Mouse (Mus musculus): ENCODE measurements around the gene Tbc1d22b. TPM values are rescaled to one million over a fixed set of nuclear protein-coding genes. Genes with fewer than 3 reads are reported as not detected.

Tbc1d22b gene
- polyA plus RNA-seq, 1 experiment from 2014 or later: 10.2 TPM

DNA sequence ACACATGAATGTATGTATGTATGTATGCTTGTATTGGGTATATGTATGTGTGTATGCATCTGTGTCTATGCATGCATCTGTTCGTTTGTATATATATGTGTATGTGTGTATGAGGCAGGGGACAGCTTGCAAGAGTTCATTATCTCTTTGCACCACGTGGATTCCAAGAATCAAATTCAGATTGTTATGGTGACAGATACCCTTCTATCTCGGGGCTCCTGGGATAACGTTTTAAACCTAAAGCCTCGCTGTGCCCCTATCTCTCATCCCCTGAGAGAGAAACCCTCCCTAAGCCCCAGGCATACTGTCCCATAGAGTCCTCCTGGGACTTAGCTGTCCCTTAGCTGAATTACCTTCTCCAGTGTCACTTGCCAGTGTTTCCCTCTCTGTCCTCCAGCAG lies 34.0 kb downstream of the Tbc1d22b start:
- no peak overlapping the region for H3K9ac ChIP-seq (ENCODE audit: low read length)
- H3K27me3 ChIP-seq (ENCODE audit: control insufficient read depth, insufficient read depth, low read length): no peaks in the 10 kb centered on the region
- no peak overlapping the region for H3K4me3 ChIP-seq (ENCODE audit: control insufficient read depth in 1 of 2, insufficient read depth in 1 of 2, low read depth in 1 of 2, low read length in 2 of 2)
- peaks cover 0 to 2% of the 10 kb centered on the region in 2 experiments; a peak in 1 of 4 replicates for H3K4me1 ChIP-seq (ENCODE audit: control insufficient read depth in 2 of 2, insufficient read depth in 2 of 2, low read length in 2 of 2)
- H3K9me3 ChIP-seq (ENCODE audit: control insufficient read depth, low read length): no peaks in the 10 kb centered on the region
- no peak for ATAC-seq (ENCODE audit: insufficient number of reproducible peaks, insufficient read depth, low FRiP score, low read depth)
- no peak overlapping the region for H3K4me2 ChIP-seq (ENCODE audit: low read length)
- WGBS: 85% methylated on average over 5 of the region's 5 CpGs
- H3K27ac ChIP-seq (replicated peaks in 1 of 2; ENCODE audit: control insufficient read depth in 1 of 2, insufficient read depth in 1 of 2, low read depth in 2 of 2, low read length in 2 of 2): no peak overlapping the region
- H3K36me3 ChIP-seq (ENCODE audit: control insufficient read depth, insufficient read depth, low read length): peaks cover 61% of the 10 kb centered on the region

GRCm38 (mm10) chr17:29584306-29584705 lies 34.7 kb downstream of the Tbc1d22b start:
- H3K4me2 ChIP-seq (ENCODE audit: low read length): no peak overlapping the region
- H3K36me3 ChIP-seq (ENCODE audit: control insufficient read depth, insufficient read depth, low read length): peaks cover 53% of the 10 kb centered on the region
- H3K4me1 ChIP-seq (ENCODE audit: control insufficient read depth in 2 of 2, insufficient read depth in 2 of 2, low read length in 2 of 2): peaks cover 4 to 9% of the 10 kb centered on the region in 2 experiments; a peak in 3 of 4 replicates
- no peaks in the 10 kb centered on the region for H3K9me3 ChIP-seq (ENCODE audit: control insufficient read depth, low read length)
- 85% methylated on average over 5 of the region's 5 CpGs for WGBS
- no peak overlapping the region for H3K27ac ChIP-seq (replicated peaks in 1 of 2; ENCODE audit: control insufficient read depth in 1 of 2, insufficient read depth in 1 of 2, low read depth in 2 of 2, low read length in 2 of 2)
- ATAC-seq (ENCODE audit: insufficient number of reproducible peaks, insufficient read depth, low FRiP score, low read depth): no peak
- H3K4me3 ChIP-seq (ENCODE audit: control insufficient read depth in 1 of 2, insufficient read depth in 1 of 2, low read depth in 1 of 2, low read length in 2 of 2): no peak overlapping the region
- H3K9ac ChIP-seq (ENCODE audit: low read length): no peak overlapping the region
- no peaks in the 10 kb centered on the region for H3K27me3 ChIP-seq (ENCODE audit: control insufficient read depth, insufficient read depth, low read length)

- Histone ChIP-seq H3K27me3 (ENCODE audit: control insufficient read depth, insufficient read depth, low read length) (no peaks in the 10 kb centered on the region), H3K36me3 (ENCODE audit: control insufficient read depth, insufficient read depth, low read length) (peaks cover 49% of the 10 kb centered on the region), H3K27ac (replicated peaks in 1 of 2; ENCODE audit: control insufficient read depth in 1 of 2, insufficient read depth in 1 of 2, low read depth in 2 of 2, low read length in 2 of 2) (no peak overlapping the region), H3K4me3 (ENCODE audit: control insufficient read depth in 1 of 2, insufficient read depth in 1 of 2, low read depth in 1 of 2, low read length in 2 of 2) (no peak overlapping the region), H3K4me1 (ENCODE audit: control insufficient read depth in 2 of 2, insufficient read depth in 2 of 2, low read length in 2 of 2) (peaks cover 8 to 13% of the 10 kb centered on the region in 2 experiments; a peak in 3 of 4 replicates), H3K9ac (ENCODE audit: low read length) (no peak overlapping the region), H3K4me2 (ENCODE audit: low read length) (no peak overlapping the region), H3K9me3 (ENCODE audit: control insufficient read depth, low read length) (no peaks in the 10 kb centered on the region)
- WGBS: 77% methylated on average over 3 of the region's 3 CpGs
- no peak for ATAC-seq (ENCODE audit: insufficient number of reproducible peaks, insufficient read depth, low FRiP score, low read depth)
Measured at GRCm38 (mm10) chr17:29584737-29585136, 35.2 kb downstream of the Tbc1d22b start.

- Histone ChIP-seq H3K4me1 (ENCODE audit: control insufficient read depth in 2 of 2, insufficient read depth in 2 of 2, low read length in 2 of 2) (peaks cover 9 to 15% of the 10 kb centered on the region in 2 experiments; a peak in 3 of 4 replicates), H3K4me2 (ENCODE audit: low read length) (no peak overlapping the region), H3K36me3 (ENCODE audit: control insufficient read depth, insufficient read depth, low read length) (peaks cover 42% of the 10 kb centered on the region), H3K9ac (ENCODE audit: low read length) (no peak overlapping the region), H3K9me3 (ENCODE audit: control insufficient read depth, low read length) (no peaks in the 10 kb centered on the region), H3K27ac (replicated peaks in 1 of 2; ENCODE audit: control insufficient read depth in 1 of 2, insufficient read depth in 1 of 2, low read depth in 2 of 2, low read length in 2 of 2) (no peak overlapping the region), H3K4me3 (ENCODE audit: control insufficient read depth in 1 of 2, insufficient read depth in 1 of 2, low read depth in 1 of 2, low read length in 2 of 2) (no peak overlapping the region), H3K27me3 (ENCODE audit: control insufficient read depth, insufficient read depth, low read length) (no peaks in the 10 kb centered on the region)
- 87% methylated on average over 6 of the region's 6 CpGs for WGBS
- no peak for ATAC-seq (ENCODE audit: insufficient number of reproducible peaks, insufficient read depth, low FRiP score, low read depth)
Measured at GRCm38 (mm10) chr17:29585446-29585845, 35.9 kb downstream of the Tbc1d22b start.

- peaks cover 28% of the 10 kb centered on the region for H3K36me3 ChIP-seq (ENCODE audit: control insufficient read depth, insufficient read depth, low read length)
- no peaks in the 10 kb centered on the region for H3K27me3 ChIP-seq (ENCODE audit: control insufficient read depth, insufficient read depth, low read length)
- ATAC-seq (ENCODE audit: insufficient number of reproducible peaks, insufficient read depth, low FRiP score, low read depth): no peak
- no peak overlapping the region for H3K9ac ChIP-seq (ENCODE audit: low read length)
- no peak overlapping the region for H3K27ac ChIP-seq (replicated peaks in 1 of 2; ENCODE audit: control insufficient read depth in 1 of 2, insufficient read depth in 1 of 2, low read depth in 2 of 2, low read length in 2 of 2)
- no peaks in the 10 kb centered on the region for H3K9me3 ChIP-seq (ENCODE audit: control insufficient read depth, low read length)
- H3K4me1 ChIP-seq (ENCODE audit: control insufficient read depth in 2 of 2, insufficient read depth in 2 of 2, low read length in 2 of 2): peaks cover 9 to 17% of the 10 kb centered on the region in 2 experiments; a peak in 3 of 4 replicates
- H3K4me2 ChIP-seq (ENCODE audit: low read length): no peak overlapping the region
- 80% methylated on average over 9 of the region's 9 CpGs for WGBS
- H3K4me3 ChIP-seq (ENCODE audit: control insufficient read depth in 1 of 2, insufficient read depth in 1 of 2, low read depth in 1 of 2, low read length in 2 of 2): no peak overlapping the region
Measured at GRCm38 (mm10) chr17:29586921-29587320, 37.3 kb downstream of the Tbc1d22b start.

- no peak overlapping the region for H3K4me2 ChIP-seq (ENCODE audit: low read length)
- no peak for ATAC-seq (ENCODE audit: insufficient number of reproducible peaks, insufficient read depth, low FRiP score, low read depth)
- 0 out of 2 replicates have a peak overlapping the region, but pooled peaks have one; percentile 18 for H3K9ac ChIP-seq (ENCODE audit: low read length)
Measured at GRCm38 (mm10) chr17:29589221-29589898, 39.8 kb downstream of the Tbc1d22b start.

GRCm38 (mm10) chr17:29595891-29596770 lies 46.5 kb downstream of the Tbc1d22b start:
- WGBS: 71% methylated on average over 15 of the region's 15 CpGs
- no peaks in the 10 kb centered on the region for H3K9me3 ChIP-seq (ENCODE audit: control insufficient read depth, low read length)
- H3K27me3 ChIP-seq (ENCODE audit: control insufficient read depth, insufficient read depth, low read length): no peaks in the 10 kb centered on the region
- no peak overlapping the region for H3K4me3 ChIP-seq (ENCODE audit: control insufficient read depth in 1 of 2, insufficient read depth in 1 of 2, low read depth in 1 of 2, low read length in 2 of 2)
- ATAC-seq (ENCODE audit: insufficient number of reproducible peaks, insufficient read depth, low FRiP score, low read depth): no peak
- peaks cover 56% of the 10 kb centered on the region for H3K36me3 ChIP-seq (ENCODE audit: control insufficient read depth, insufficient read depth, low read length)
- H3K9ac ChIP-seq (ENCODE audit: low read length): no peak overlapping the region
- H3K27ac ChIP-seq (replicated peaks in 1 of 2; ENCODE audit: control insufficient read depth in 1 of 2, insufficient read depth in 1 of 2, low read depth in 2 of 2, low read length in 2 of 2): no peak overlapping the region
- peaks cover 4 to 13% of the 10 kb centered on the region in 2 experiments; a peak in 3 of 4 replicates for H3K4me1 ChIP-seq (ENCODE audit: control insufficient read depth in 2 of 2, insufficient read depth in 2 of 2, low read length in 2 of 2)
- no peak overlapping the region for H3K4me2 ChIP-seq (ENCODE audit: low read length)

More at GRCm38 (mm10) chr17:29589221-29589898, 39.8 kb downstream of the Tbc1d22b start:
- 58% methylated on average over 11 of the region's 11 CpGs for WGBS
- H3K36me3 ChIP-seq (ENCODE audit: control insufficient read depth, insufficient read depth, low read length): peaks cover 17% of the 10 kb centered on the region
- no peaks in the 10 kb centered on the region for H3K27me3 ChIP-seq (ENCODE audit: control insufficient read depth, insufficient read depth, low read length)
- no peak overlapping the region for H3K4me3 ChIP-seq (ENCODE audit: control insufficient read depth in 1 of 2, insufficient read depth in 1 of 2, low read depth in 1 of 2, low read length in 2 of 2)
- peak overlapping the region in 1 of 2 experiments; percentile 64; a peak in 1 of 4 replicates for H3K27ac ChIP-seq (replicated peaks in 1 of 2; ENCODE audit: control insufficient read depth in 1 of 2, insufficient read depth in 1 of 2, low read depth in 2 of 2, low read length in 2 of 2)
- H3K4me1 ChIP-seq (ENCODE audit: control insufficient read depth in 2 of 2, insufficient read depth in 2 of 2, low read length in 2 of 2): peaks cover 18 to 19% of the 10 kb centered on the region in 2 experiments; a peak in 3 of 4 replicates
- H3K9me3 ChIP-seq (ENCODE audit: control insufficient read depth, low read length): no peaks in the 10 kb centered on the region
